Mouse (Mus musculus) E14TG2a.4 (cell line): ENCODE results near the gene Kpna2.

ENCODE experiments used
- H3K27me3 ChIP-seq: 2 replicates; pipeline ENCODE4 v1.6.1; 2014; ENCODE audit warnings: low read length, control low read depth; ENCODE audit not compliant: insufficient read depth
- H3K36me3 ChIP-seq: 2 replicates; pipeline ENCODE4 v1.6.1; 2014; ENCODE audit warnings: low read length, control low read depth; ENCODE audit not compliant: insufficient read depth
- H3K4me1 ChIP-seq: replicated peaks from 2 replicates; pipeline ENCODE4 v1.6.1; 2014; ENCODE audit warnings: low read depth, low read length, control low read depth
- H3K4me3 ChIP-seq: replicated peaks from 2 replicates; pipeline ENCODE4 v1.5.1; 2014; ENCODE audit warnings: mild to moderate bottlenecking, low read length
- H3K9me3 ChIP-seq: 2 replicates; pipeline ENCODE4 v1.6.1; 2014; ENCODE audit warnings: low read length, control low read depth
- CTCF ChIP-seq: conservative IDR thresholded peaks from 2 replicates; pipeline ENCODE4 v1.5.1; 2014; ENCODE audit warnings: low read length
- NANOG ChIP-seq: IDR thresholded peaks from 2 replicates; pipeline ENCODE4 v1.6.1; 2014; ENCODE audit warnings: borderline replicate concordance, low read length, mixed read lengths
- POU5F1 ChIP-seq: IDR thresholded peaks from 2 replicates; pipeline ENCODE4 v1.6.1; 2014; ENCODE audit warnings: low read length, borderline replicate concordance

Gene Kpna2

DNA sequence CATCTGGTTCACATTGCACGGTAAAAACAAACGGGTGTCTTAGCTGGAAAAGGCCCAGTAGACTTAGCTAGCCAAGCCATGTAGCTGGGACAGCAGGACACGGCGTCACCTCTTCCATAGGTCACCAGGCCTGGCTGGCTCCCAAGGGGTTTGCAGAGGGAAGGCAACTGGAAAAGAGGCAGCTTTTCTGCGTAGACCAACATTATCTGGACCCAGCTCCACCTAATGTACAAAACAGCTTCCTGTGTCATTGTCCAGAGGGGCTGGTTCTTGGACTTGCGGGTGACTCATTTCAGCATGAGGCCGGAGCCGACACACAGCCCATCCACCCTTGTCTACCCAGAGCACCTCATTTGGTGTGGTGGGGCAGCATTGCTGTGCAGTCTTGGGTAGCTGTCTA, 23.1 kb downstream of the Kpna2 start:
- H3K4me3 ChIP-seq, result no peak overlapping the region
- no peaks in the 10 kb centered on the region for H3K9me3 ChIP-seq
- TF ChIP-seq CTCF (no peak), NANOG (no peak), POU5F1 (no peak)
- H3K27me3 ChIP-seq, result no peaks in the 10 kb centered on the region
- no peaks in the 10 kb centered on the region; the same call in 1 of the 2 replicates for H3K4me1 ChIP-seq
- no peaks in the 10 kb centered on the region for H3K36me3 ChIP-seq

- Histone ChIP-seq H3K36me3 (no peaks in the 10 kb centered on the region), H3K9me3 (no peaks in the 10 kb centered on the region), H3K27me3 (no peaks in the 10 kb centered on the region), H3K4me1 (no peaks in the 10 kb centered on the region; the same call in 1 of the 2 replicates), H3K4me3 (no peak overlapping the region)
- TF ChIP-seq POU5F1, result no peak
- TF ChIP-seq NANOG, result no peak
- no peak for TF ChIP-seq CTCF
These were observed 23.7 kb downstream of the Kpna2 start for GRCm38 (mm10) chr11:106975419-106976177.

GRCm38 (mm10) chr11:106974440-106974839, 24.9 kb downstream of the Kpna2 start:
- Histone ChIP-seq H3K27me3 (no peaks in the 10 kb centered on the region), H3K4me3 (no peak overlapping the region), H3K9me3 (no peaks in the 10 kb centered on the region), H3K36me3 (no peaks in the 10 kb centered on the region), H3K4me1 (no peaks in the 10 kb centered on the region; the same call in 1 of the 2 replicates)
- TF ChIP-seq POU5F1, result no peak
- peak; percentile 55 for TF ChIP-seq CTCF

DNA sequence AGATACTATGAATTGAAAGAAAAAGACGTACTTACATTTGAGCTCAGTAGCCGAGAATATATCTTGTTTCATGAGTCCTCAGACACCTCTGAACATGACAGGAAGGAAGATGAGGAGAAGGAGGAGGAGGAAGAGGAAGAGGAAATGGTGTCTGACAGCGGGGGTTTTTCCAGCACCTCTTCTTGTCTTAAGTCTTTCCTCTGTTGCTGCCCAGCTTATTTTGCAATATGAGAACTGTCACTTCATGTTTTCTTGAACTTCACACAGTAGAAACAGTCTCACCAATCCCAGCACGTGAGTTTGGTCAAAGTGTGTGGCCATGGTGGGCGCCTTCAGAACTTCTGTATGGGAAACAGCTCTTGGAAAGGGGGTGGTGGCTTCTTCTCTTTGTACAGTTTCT, 26.3 kb downstream of the Kpna2 start:
- no peaks in the 10 kb centered on the region for H3K27me3 ChIP-seq
- no peaks in the 10 kb centered on the region; the same call in 1 of the 2 replicates for H3K4me1 ChIP-seq
- H3K4me3 ChIP-seq, result no peak overlapping the region
- no peaks in the 10 kb centered on the region for H3K9me3 ChIP-seq
- TF ChIP-seq POU5F1, result no peak
- H3K36me3 ChIP-seq, result no peaks in the 10 kb centered on the region

DNA sequence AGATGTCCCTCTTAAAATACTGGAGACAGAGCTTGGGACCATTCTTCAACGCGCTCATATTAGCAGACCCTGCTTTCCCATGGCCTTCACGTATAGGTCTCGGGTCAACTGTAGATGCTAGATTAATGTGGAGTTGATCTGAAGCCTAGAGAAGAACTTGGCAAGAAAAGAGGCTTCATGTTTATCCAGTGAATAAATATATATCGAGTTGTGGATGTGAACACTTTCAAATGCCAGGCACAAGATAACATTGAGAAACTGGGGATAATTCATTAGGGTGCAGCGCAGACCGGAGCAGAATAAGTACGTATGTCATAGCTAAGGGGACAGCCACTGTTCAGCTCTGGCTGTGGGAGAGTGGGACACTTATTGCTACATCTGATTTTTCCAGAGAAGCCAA, 29.5 kb downstream of the Kpna2 start:
- Histone ChIP-seq H3K36me3 (no peaks in the 10 kb centered on the region), H3K9me3 (peaks cover 3% of the 10 kb centered on the region), H3K27me3 (no peaks in the 10 kb centered on the region), H3K4me3 (no peak overlapping the region), H3K4me1 (no peaks in the 10 kb centered on the region; the same call in 1 of the 2 replicates)
- no peak for TF ChIP-seq NANOG
- no peak for TF ChIP-seq CTCF
- no peak for TF ChIP-seq POU5F1

DNA sequence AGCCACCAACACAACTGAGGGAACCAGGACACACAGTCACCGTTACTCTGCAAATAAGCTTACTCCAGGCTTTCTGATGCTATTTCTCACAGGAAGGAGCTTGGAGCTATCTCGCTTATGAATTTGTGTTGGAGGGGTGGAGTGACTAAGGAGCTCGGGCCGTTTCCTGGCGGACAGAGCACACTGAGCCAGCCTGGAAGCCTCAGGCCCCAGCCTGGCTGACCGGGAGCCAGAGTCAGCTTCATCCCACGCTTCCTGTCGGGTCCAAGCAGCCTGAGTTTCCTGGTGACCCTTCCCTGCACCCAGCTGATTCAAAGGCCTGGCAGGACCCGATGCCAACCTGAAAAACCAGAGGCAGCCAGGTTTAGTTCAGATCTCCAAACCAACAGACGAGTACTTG, 31.7 kb downstream of the Kpna2 start:
- Histone ChIP-seq H3K36me3 (no peaks in the 10 kb centered on the region), H3K4me1 (no peaks in the 10 kb centered on the region; the same call in 1 of the 2 replicates), H3K9me3 (peaks cover 3% of the 10 kb centered on the region), H3K4me3 (no peak overlapping the region), H3K27me3 (no peaks in the 10 kb centered on the region)
- TF ChIP-seq NANOG (no peak), POU5F1 (no peak), CTCF (no peak)

DNA sequence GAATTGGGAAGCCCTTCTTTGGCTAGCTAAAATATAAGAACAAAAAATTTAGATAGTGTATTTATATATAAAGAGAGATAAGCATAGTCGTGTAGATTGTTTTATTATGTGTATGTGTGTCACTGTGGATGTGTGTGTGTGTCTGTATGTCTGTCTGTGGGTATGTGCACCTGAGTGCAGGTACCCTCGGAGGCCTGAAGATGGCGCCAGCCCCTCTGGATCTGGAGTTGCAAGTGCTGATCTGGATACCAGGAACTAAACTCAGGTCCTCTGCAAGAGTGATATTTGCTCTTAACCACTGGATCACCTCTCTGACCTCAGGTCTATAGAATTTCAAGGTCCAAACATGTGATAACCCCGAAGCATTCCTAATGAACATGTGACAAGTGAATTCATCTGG, 33.5 kb downstream of the Kpna2 start:
- Histone ChIP-seq H3K36me3 (no peaks in the 10 kb centered on the region), H3K4me1 (peaks cover 13% of the 10 kb centered on the region), H3K9me3 (peaks cover 3% of the 10 kb centered on the region), H3K4me3 (no peak overlapping the region), H3K27me3 (0 out of 2 replicates have a peak, but pooled peaks cover under 1% of the 10 kb centered on the region)
- TF ChIP-seq POU5F1, result no peak
- TF ChIP-seq CTCF, result peak; percentile 47
- no peak for TF ChIP-seq NANOG

- Histone ChIP-seq H3K4me3 (no peak overlapping the region), H3K36me3 (no peaks in the 10 kb centered on the region), H3K9me3 (peaks cover 3% of the 10 kb centered on the region), H3K27me3 (0 out of 2 replicates have a peak, but pooled peaks cover 4% of the 10 kb centered on the region), H3K4me1 (peaks cover 30% of the 10 kb centered on the region)
- TF ChIP-seq POU5F1, result no peak
- no peak for TF ChIP-seq NANOG
- TF ChIP-seq CTCF, result no peak
These were observed 37.0 kb downstream of the Kpna2 start for GRCm38 (mm10) chr11:106962310-106962709.

DNA sequence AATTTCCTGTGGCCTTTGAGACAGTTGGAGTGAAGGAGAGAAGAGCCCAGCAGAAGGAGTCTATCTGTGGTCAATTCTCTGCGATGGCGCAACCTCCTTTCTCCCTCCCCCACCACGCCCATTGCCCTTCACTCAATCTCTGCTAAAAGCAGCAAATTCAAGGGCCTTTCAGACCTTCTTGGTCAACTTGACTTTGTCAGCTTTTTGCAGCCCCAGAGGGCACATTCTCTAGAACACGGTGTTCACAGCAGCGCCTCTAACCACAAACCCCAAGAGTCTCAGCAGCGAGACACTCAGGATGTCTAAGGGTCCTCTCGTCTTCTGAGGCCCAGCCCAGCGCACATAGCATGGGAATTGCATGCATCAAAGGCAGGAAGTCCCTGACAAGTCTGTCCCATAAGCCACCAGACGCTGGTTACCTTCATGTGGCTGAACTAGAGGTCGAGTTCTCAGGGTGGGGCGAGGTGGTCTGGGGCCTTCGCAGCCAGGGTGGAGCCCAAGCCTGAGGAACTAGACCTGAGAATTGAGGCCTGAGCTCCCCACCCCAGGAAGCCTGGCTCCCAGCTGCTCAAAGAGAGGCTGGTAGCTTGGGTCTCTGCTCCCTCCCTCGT, 37.8 kb downstream of the Kpna2 start:
- Histone ChIP-seq H3K4me3 (no peak overlapping the region), H3K27me3 (0 out of 2 replicates have a peak, but pooled peaks cover 4% of the 10 kb centered on the region), H3K36me3 (no peaks in the 10 kb centered on the region), H3K9me3 (peaks cover 3% of the 10 kb centered on the region), H3K4me1 (peaks cover 33% of the 10 kb centered on the region)
- TF ChIP-seq NANOG, result no peak
- TF ChIP-seq POU5F1, result no peak
- TF ChIP-seq CTCF, result no peak
